ENCODE assay signal across 31 mouse cellular contexts in the genomic region with DNA sequence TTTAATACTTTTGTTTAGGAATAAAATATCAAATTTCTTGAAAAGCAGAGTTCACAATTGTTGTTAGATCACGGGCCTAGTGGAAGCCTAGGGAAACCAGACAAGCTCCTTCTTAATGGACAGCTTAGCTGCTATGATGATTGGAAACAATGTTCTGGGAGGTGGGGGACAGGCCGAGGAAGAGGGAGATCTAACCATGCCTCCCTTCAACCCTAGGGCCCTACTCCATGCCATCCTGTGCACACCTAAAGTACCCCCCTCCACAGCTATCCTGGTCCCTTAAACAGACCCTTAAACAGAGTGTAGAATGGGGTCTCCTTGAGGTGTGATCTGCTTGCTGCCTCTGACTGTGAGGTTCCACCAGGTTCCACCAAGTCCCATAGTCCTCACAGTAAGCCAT. TPM values are rescaled to one million over a fixed set of nuclear protein-coding genes. Genes with fewer than 3 reads are reported as not detected.
"Had no signal": no experiment of that assay in that cellular context is flagged by ENCODE, and none has a peak within 500 bp of the region (broad histone marks: within the 10 kb centered on the region; RNA-seq: fewer than 3 reads in every experiment).

No protein-coding gene starts in this region.

- H3K9ac ChIP-seq: heart, embryonic 12.5 days; hindbrain, embryonic 13.5 days; hindbrain, embryonic 15.5 days; kidney, embryonic 15.5 days; limb, embryonic 12.5 days had no signal

- ATAC-seq: hindbrain, postnatal 0 days; intestine, embryonic 16.5 days had no signal

- DNase-seq: gastrocnemius, postnatal 14 days; gastrocnemius, postnatal 36 days; heart, adult 18-20 months; heart, postnatal 10 days; heart, postnatal 36 days; kidney, adult 11 months; kidney, adult 2 months; kidney, adult 9 months; kidney, postnatal 14 days; kidney, postnatal 36 days; layer of hippocampus, adult 9-11 months had no signal

- H3K4me1 ChIP-seq: heart, embryonic 10.5 days; heart, embryonic 12.5 days; hindbrain, embryonic 13.5 days; hindbrain, embryonic 15.5 days; kidney, embryonic 15.5 days; limb, embryonic 10.5 days had no signal

- H3K27me3 ChIP-seq: heart, embryonic 12.5 days; hindbrain, embryonic 13.5 days; hindbrain, embryonic 15.5 days; kidney, embryonic 15.5 days; limb, embryonic 12.5 days had no signal

- H3K36me3 ChIP-seq: heart, embryonic 10.5 days; heart, embryonic 12.5 days; hindbrain, embryonic 13.5 days; hindbrain, embryonic 15.5 days; kidney, embryonic 15.5 days; limb, embryonic 10.5 days; limb, embryonic 12.5 days had no signal

- H3K4me3 ChIP-seq: heart, embryonic 10.5 days; heart, embryonic 12.5 days; hindbrain, embryonic 13.5 days; hindbrain, embryonic 15.5 days; kidney, embryonic 15.5 days; left cerebral cortex, adult 2 months; limb, embryonic 10.5 days; limb, embryonic 12.5 days had no signal

- H3K4me2 ChIP-seq: heart, embryonic 12.5 days; hindbrain, embryonic 13.5 days; hindbrain, embryonic 15.5 days; kidney, embryonic 15.5 days; limb, embryonic 12.5 days had no signal

- H3K9me3 ChIP-seq: heart, embryonic 10.5 days; heart, embryonic 12.5 days; hindbrain, embryonic 13.5 days; hindbrain, embryonic 15.5 days; kidney, embryonic 15.5 days; limb, embryonic 10.5 days; limb, embryonic 12.5 days had no signal

- H3K27ac ChIP-seq: heart, embryonic 10.5 days; hindbrain, embryonic 13.5 days; hindbrain, embryonic 15.5 days; hindbrain, postnatal 0 days; kidney, embryonic 15.5 days; kidney, postnatal 0 days; left cerebral cortex, adult 2 months; limb, embryonic 10.5 days; limb, embryonic 12.5 days had no signal

RNA-seq across cellular contexts. Expression of gene Clec2g, which starts 38.0 kb away (rescaled TPM):
- total RNA-seq: hematopoietic stem cell, adult 5-6 weeks; hindbrain, postnatal 0 days; layer of hippocampus, postnatal 14 days; liver, adult 2 months had no signal
- polyA plus RNA-seq: gonadal fat pad, adult 2 months; heart, embryonic 10.5 days; heart, embryonic 12.5 days; heart, embryonic 14.5 days; heart, embryonic 16.5 days; hindbrain, embryonic 11.5 days; hindbrain, embryonic 13.5 days; hindbrain, embryonic 15.5 days; hindbrain, postnatal 0 days; intestine, embryonic 14.5 days; intestine, embryonic 16.5 days; kidney, adult 2 months; kidney, embryonic 15.5 days; kidney, postnatal 0 days; large intestine, adult 2 months; limb, embryonic 10.5 days; limb, embryonic 12.5 days; liver, adult 2 months had no signal
